Mouse (Mus musculus): Measurements from ENCODE around the gene Prpsap2. TPM values are rescaled to one million over a fixed set of nuclear protein-coding genes. Genes with fewer than 3 reads are reported as not detected.
"Not testable (repeated sequence)": the region's sequence is repeated elsewhere in the genome, so short reads cannot be mapped to it uniquely, and the experiment has no call there.

Gene Prpsap2
- total RNA-seq (2014; rRNA removed): 42.7 and 46.2 TPM in 2 replicates
- 40.7 and 45.6 TPM in 2 replicates for polyA plus RNA-seq (2015; fragmentation: Nextera tagmentation; extraction: Ambion mirVana)

DNA sequence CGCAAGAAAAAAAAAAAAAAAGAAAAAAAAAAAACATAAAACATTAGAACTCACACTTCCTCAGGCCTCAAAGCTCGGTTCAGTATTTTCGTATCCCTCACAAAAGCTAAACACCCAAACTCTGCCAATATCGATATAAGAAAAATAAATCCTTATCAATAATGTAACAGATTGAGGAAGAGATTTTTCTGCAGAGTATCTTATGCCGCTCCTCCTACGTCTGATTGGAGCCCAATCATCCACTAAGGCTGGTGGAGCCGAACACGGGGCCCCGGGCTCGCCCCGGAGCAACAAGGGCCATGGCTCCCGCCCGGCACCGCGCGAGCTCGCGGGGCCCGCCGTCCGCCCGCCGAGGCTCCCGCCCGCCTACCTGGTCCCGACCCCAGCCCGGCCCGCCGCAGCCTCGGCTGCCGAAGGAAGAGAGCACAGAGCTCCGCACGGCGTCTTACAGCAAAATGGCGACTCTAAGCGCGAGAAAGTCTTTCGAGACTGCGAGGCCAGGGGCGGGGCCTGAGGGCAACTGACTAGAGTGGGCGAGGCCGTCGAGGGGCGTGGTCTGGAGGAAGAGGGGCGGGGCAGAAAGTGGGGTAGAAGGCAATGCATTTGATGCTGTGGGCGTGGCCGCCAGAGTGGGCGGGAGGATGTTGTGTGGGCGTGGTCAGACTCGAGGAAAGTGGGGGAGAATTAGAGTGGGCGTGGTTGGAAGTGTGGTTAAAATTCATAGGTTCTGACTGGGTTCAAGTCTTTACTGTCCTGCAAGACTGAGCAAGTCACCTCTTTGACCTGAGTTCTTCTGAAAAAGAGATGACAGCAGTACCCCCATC is at the start of gene Prpsap2:
Gene Prpsap2, minus strand, starts transcription at position 505 of the 824 bp plus-strand sequence.
- peak; percentile 97 for ATAC-seq

GRCm38 (mm10) chr11:61809793-61810192 is 47.9 kb upstream of the Prpsap2 start:
- Histone ChIP-seq H3K9me3 (ENCODE audit: low read length) (no peaks in the 10 kb centered on the region), H3K4me1 (ENCODE audit: insufficient read depth, low read length) (no peaks in the 10 kb centered on the region), H3K27me3 (ENCODE audit: insufficient read depth, low read length) (no peaks in the 10 kb centered on the region), H3K27ac (no peak overlapping the region), H3K9ac (replicated peaks; ENCODE audit: low read length) (no peak overlapping the region), H3K4me2 (ENCODE audit: low read depth, low read length) (no peak overlapping the region), H3K36me3 (ENCODE audit: insufficient read depth, low read length) (peaks cover 50% of the 10 kb centered on the region), H3K4me3 (ENCODE audit: low read length) (no peak overlapping the region)
- 30% methylated on average over 4 of the region's 4 CpGs for WGBS
- TF ChIP-seq CTCF (IDR thresholded peaks at IDR 0.05; ENCODE audit: low read depth): no peak
- DNase-seq (ENCODE audit: low spot score) (no peak), ATAC-seq (no peak)

More for the DNA sequence above, at the start of gene Prpsap2:
- Histone ChIP-seq H3K36me3 (ENCODE audit: insufficient read depth, low read length) (no peaks in the 10 kb centered on the region), H3K9ac (replicated peaks; ENCODE audit: low read length) (peak within 1 kb of the TSS; percentile 75), H3K27me3 (ENCODE audit: insufficient read depth, low read length) (no peaks in the 10 kb centered on the region), H3K4me2 (ENCODE audit: low read depth, low read length) (peak within 1 kb of the TSS; percentile 63), H3K4me3 (ENCODE audit: low read length) (peak within 1 kb of the TSS; percentile 63), H3K4me1 (ENCODE audit: insufficient read depth, low read length) (no peaks in the 10 kb centered on the region; the same call in 1 of the 2 replicates), H3K9me3 (ENCODE audit: low read length) (no peaks in the 10 kb centered on the region), H3K27ac (peak within 1 kb of the TSS; percentile 91)
- no peak for TF ChIP-seq CTCF (IDR thresholded peaks at IDR 0.05; ENCODE audit: low read depth)
- WGBS: under 1% methylated on average over 51 of the region's 51 CpGs
- DNase-seq (ENCODE audit: low spot score): peak; percentile 99

- Histone ChIP-seq H3K4me1 (ENCODE audit: insufficient read depth, low read length) (no peaks in the 10 kb centered on the region), H3K27me3 (ENCODE audit: insufficient read depth, low read length) (no peaks in the 10 kb centered on the region), H3K4me3 (ENCODE audit: low read length) (no peak overlapping the region), H3K9ac (replicated peaks; ENCODE audit: low read length) (no peak overlapping the region), H3K36me3 (ENCODE audit: insufficient read depth, low read length) (peaks cover 42% of the 10 kb centered on the region), H3K27ac (no peak overlapping the region), H3K9me3 (ENCODE audit: low read length) (no peaks in the 10 kb centered on the region), H3K4me2 (ENCODE audit: low read depth, low read length) (no peak overlapping the region)
- WGBS: 93% methylated on average over 2 of the region's 2 CpGs
- ATAC-seq: no peak
- DNase-seq (ENCODE audit: low spot score): no peak
- TF ChIP-seq CTCF (IDR thresholded peaks at IDR 0.05; ENCODE audit: low read depth): no peak
These were observed 46.7 kb upstream of the Prpsap2 start for GRCm38 (mm10) chr11:61808551-61809117.

- Histone ChIP-seq H3K9me3 (ENCODE audit: low read length) (no peaks in the 10 kb centered on the region), H3K27ac (no peak overlapping the region), H3K36me3 (ENCODE audit: insufficient read depth, low read length) (peaks cover 23% of the 10 kb centered on the region), H3K4me3 (ENCODE audit: low read length) (no peak overlapping the region), H3K9ac (replicated peaks; ENCODE audit: low read length) (no peak overlapping the region), H3K4me2 (ENCODE audit: low read depth, low read length) (no peak overlapping the region), H3K27me3 (ENCODE audit: insufficient read depth, low read length) (no peaks in the 10 kb centered on the region), H3K4me1 (ENCODE audit: insufficient read depth, low read length) (no peaks in the 10 kb centered on the region)
- DNase-seq (ENCODE audit: low spot score) (no peak), ATAC-seq (no peak)
- TF ChIP-seq CTCF (IDR thresholded peaks at IDR 0.05; ENCODE audit: low read depth): no peak
- WGBS: 93% methylated on average over 1 of the region's 1 CpGs
These were observed 31.6 kb upstream of the Prpsap2 start for GRCm38 (mm10) chr11:61793441-61793840.

GRCm38 (mm10) chr11:61788550-61788949 is 26.7 kb upstream of the Prpsap2 start:
- no peaks in the 10 kb centered on the region for H3K27me3 ChIP-seq (ENCODE audit: insufficient read depth, low read length)
- no peaks in the 10 kb centered on the region for H3K4me1 ChIP-seq (ENCODE audit: insufficient read depth, low read length)
- DNase-seq (ENCODE audit: low spot score) (no peak), ATAC-seq (no peak)
- H3K9ac ChIP-seq (replicated peaks; ENCODE audit: low read length): no peak overlapping the region
- no peak overlapping the region for H3K4me2 ChIP-seq (ENCODE audit: low read depth, low read length)
- H3K27ac ChIP-seq: no peak overlapping the region
- WGBS: 89% methylated on average over 1 of the region's 1 CpGs
- peaks cover 42% of the 10 kb centered on the region for H3K36me3 ChIP-seq (ENCODE audit: insufficient read depth, low read length)
- no peak for TF ChIP-seq CTCF (IDR thresholded peaks at IDR 0.05; ENCODE audit: low read depth)
- no peak overlapping the region for H3K4me3 ChIP-seq (ENCODE audit: low read length)
- H3K9me3 ChIP-seq (ENCODE audit: low read length): no peaks in the 10 kb centered on the region

DNA sequence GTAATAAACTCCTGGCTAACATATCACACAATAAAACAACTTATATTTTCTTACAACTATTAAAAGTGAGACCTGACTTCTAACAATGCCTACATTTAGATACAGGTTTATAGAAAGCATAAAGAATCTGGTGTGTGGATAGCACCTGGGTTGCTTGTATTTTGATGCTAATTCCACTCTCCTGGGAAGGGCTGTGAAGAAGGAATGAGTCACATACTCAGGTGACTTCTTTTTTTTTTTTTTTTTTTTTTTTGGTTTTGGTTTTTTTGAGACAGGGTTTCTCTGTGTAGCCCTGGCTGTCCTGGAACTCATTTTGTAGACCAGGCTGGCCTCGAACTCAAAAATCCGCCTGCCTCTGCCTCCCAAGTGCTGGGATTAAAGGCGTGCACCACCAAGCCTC is 20.6 kb upstream of the Prpsap2 start:
- not testable (repeated sequence) for H3K4me3 ChIP-seq (ENCODE audit: low read length); H3K4me2 ChIP-seq (ENCODE audit: low read depth, low read length); H3K9ac ChIP-seq (replicated peaks; ENCODE audit: low read length); H3K27ac ChIP-seq; H3K4me1 ChIP-seq (ENCODE audit: insufficient read depth, low read length); ATAC-seq; H3K27me3 ChIP-seq (ENCODE audit: insufficient read depth, low read length); H3K9me3 ChIP-seq (ENCODE audit: low read length); DNase-seq (ENCODE audit: low spot score)
- peaks cover 31% of the 10 kb centered on the region for H3K36me3 ChIP-seq (ENCODE audit: insufficient read depth, low read length)
- WGBS: 92% methylated on average over 3 of the region's 3 CpGs

Data from hindbrain, postnatal 0 days (tissue).